Mouse (Mus musculus) large intestine, adult 2 months (tissue): ENCODE measurements at regions not wholly inside any gene's neighbourhood (a gene's known extent, or its start where the extent isn't known, plus 50 kb on each side); places are given as distances from the start of the nearest gene placed in this dataset.
"Not testable (repeated sequence)": the region's sequence is repeated elsewhere in the genome, so short reads cannot be mapped to it uniquely, and the experiment has no call there.

Source experiments
- DNase-seq: peaks from one replicate; pipeline ENCODE4 v3.0.0-alpha.2; 2012; ENCODE audit warnings: low read depth, low spot score
- WGBS: fragments of 180-500 bp; shearing (Covaris S2); methylation state at CpG from one replicate; pipeline ENCODE4 v1.1.7; 2018; 5-methylcytosine and 5-hydroxymethylcytosine counted together

GRCm38 (mm10) chr3:58271441-58271840, 143.1 kb upstream of the Tsc22d2 start:
- not testable (repeated sequence) for DNase-seq
- WGBS = no CpG with 5 or more reads among the region's 4 CpGs

GRCm38 (mm10) chr3:58281291-58281690, 133.2 kb upstream of the Tsc22d2 start:
- DNase-seq = no peak
- 54% methylated on average over 6 of the region's 6 CpGs for WGBS

GRCm38 (mm10) chr3:58284371-58284770, 130.1 kb upstream of the Tsc22d2 start:
- WGBS = 57% methylated on average over 1 of the region's 1 CpGs
- not testable (repeated sequence) for DNase-seq

- no peak for DNase-seq
These were observed 118.7 kb upstream of the Tsc22d2 start for GRCm38 (mm10) chr3:58295810-58296209.

GRCm38 (mm10) chr3:58300213-58300612, 114.3 kb upstream of the Tsc22d2 start:
- WGBS = 72% methylated on average over 2 of the region's 2 CpGs
- no peak for DNase-seq

More at GRCm38 (mm10) chr3:58295810-58296209, 118.7 kb upstream of the Tsc22d2 start:
- WGBS = 32% methylated on average over 5 of the region's 5 CpGs

GRCm38 (mm10) chr3:58300801-58301485, 113.6 kb upstream of the Tsc22d2 start:
- WGBS = 60% methylated on average over 5 of the region's 5 CpGs
- no peak for DNase-seq

GRCm38 (mm10) chr3:58302322-58302721, 112.2 kb upstream of the Tsc22d2 start:
- DNase-seq = no peak
- WGBS = 81% methylated on average over 1 of the region's 1 CpGs

- WGBS = 59% methylated on average over 3 of the region's 3 CpGs
- DNase-seq = no peak
These were observed 110.8 kb upstream of the Tsc22d2 start for GRCm38 (mm10) chr3:58303746-58304145.

- no peak for DNase-seq
- 30% methylated on average over 8 of the region's 8 CpGs for WGBS
These were observed 104.9 kb upstream of the Tsc22d2 start for GRCm38 (mm10) chr3:58309601-58310000.

GRCm38 (mm10) chr3:58310390-58310789, 104.1 kb upstream of the Tsc22d2 start:
- 30% methylated on average over 4 of the region's 4 CpGs for WGBS

GRCm38 (mm10) chr3:58311104-58311685, 103.3 kb upstream of the Tsc22d2 start:
- DNase-seq = no peak
- 88% methylated on average over 5 of the region's 5 CpGs for WGBS

More at GRCm38 (mm10) chr3:58310390-58310789, 104.1 kb upstream of the Tsc22d2 start:
- DNase-seq = no peak

GRCm38 (mm10) chr3:58312623-58313022, 101.9 kb upstream of the Tsc22d2 start:
- DNase-seq = no peak
- 90% methylated on average over 6 of the region's 6 CpGs for WGBS

- no peak for DNase-seq
- WGBS = 91% methylated on average over 6 of the region's 6 CpGs
These were observed 99.3 kb upstream of the Tsc22d2 start for GRCm38 (mm10) chr3:58315236-58315635.

GRCm38 (mm10) chr3:58317240-58317639, 97.3 kb upstream of the Tsc22d2 start:
- DNase-seq = no peak
- WGBS = 67% methylated on average over 2 of the region's 2 CpGs

GRCm38 (mm10) chr3:58318756-58319155, 95.8 kb upstream of the Tsc22d2 start:
- 69% methylated on average over 2 of the region's 2 CpGs for WGBS
- DNase-seq = no peak

- 86% methylated on average over 1 of the region's 1 CpGs for WGBS
- no peak for DNase-seq
These were observed 95.1 kb upstream of the Tsc22d2 start for GRCm38 (mm10) chr3:58319463-58319862.

- 39% methylated on average over 4 of the region's 4 CpGs for WGBS
- no peak for DNase-seq
These were observed 93.7 kb upstream of the Tsc22d2 start for GRCm38 (mm10) chr3:58320812-58321211.

GRCm38 (mm10) chr3:58322322-58322721, 92.2 kb upstream of the Tsc22d2 start:
- 85% methylated on average over 1 of the region's 1 CpGs for WGBS
- DNase-seq = no peak

- 62% methylated on average over 2 of the region's 2 CpGs for WGBS
- DNase-seq = no peak
These were observed 86.8 kb upstream of the Tsc22d2 start for GRCm38 (mm10) chr3:58327721-58328120.

GRCm38 (mm10) chr3:58330186-58330585, 84.3 kb upstream of the Tsc22d2 start:
- DNase-seq = no peak
- 39% methylated on average over 2 of the region's 2 CpGs for WGBS

GRCm38 (mm10) chr3:58333997-58334396, 80.5 kb upstream of the Tsc22d2 start:
- DNase-seq = no peak
- WGBS = 19% methylated on average over 7 of the region's 7 CpGs
